Mouse (Mus musculus): ENCODE data around the gene Plekhm2.

Gene Plekhm2

GRCm38 (mm10) chr4:141628661-141629060, 36.0 kb downstream of the Plekhm2 start:
- no peak for DNase-seq

DNA sequence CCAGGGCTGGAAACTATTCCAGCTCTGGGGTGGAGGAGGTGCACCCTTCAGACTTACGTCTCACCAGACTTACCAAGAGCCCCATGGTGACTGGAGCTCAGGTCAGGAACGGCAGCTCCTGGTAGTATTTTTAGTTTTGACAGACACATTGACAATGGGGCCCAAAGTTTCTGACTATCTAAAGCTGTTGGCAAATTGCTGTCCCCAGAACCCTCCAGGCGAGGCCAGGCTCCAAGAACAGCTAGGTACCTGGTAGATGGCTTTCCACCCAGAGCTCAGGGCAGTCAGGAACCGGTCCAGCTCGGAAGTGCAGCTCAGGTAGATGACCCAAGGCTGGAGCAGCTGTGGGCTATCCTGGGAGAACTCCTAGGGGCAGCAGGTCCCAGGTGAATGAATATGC, 37.2 kb downstream of the Plekhm2 start:
- no peak for DNase-seq

- no peak for DNase-seq
Measured at GRCm38 (mm10) chr4:141625774-141626550, 38.7 kb downstream of the Plekhm2 start.

- peak; percentile 44 for DNase-seq
Measured at GRCm38 (mm10) chr4:141624983-141625773, 39.5 kb downstream of the Plekhm2 start.

- no peak for DNase-seq
Measured at GRCm38 (mm10) chr4:141624134-141624533, 40.6 kb downstream of the Plekhm2 start.

DNA sequence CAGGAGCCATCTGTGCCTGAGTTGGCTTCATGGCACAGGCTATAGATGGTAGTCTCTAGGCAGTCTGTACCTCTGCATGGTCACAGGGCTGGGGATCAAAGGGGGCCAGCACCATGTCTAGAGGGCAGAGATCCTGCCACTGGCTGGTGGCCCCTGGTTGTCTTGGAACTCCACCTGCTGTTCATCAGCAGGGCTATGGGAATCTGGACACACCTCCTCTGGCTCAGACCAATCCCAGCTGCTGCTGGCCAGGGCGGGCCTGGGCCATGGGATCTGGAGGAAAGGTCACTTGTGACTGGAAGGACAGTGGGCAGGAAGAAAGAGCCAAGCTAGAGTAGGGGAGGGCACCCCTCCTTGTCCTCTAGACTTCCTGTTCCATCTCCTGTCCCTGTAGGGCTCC, 41.0 kb downstream of the Plekhm2 start, which contains the start of gene Slc25a34:
Slc25a34 (minus strand) TSS at position 156 of the 400 bp plus-strand sequence.
- DNase-seq, result peak; percentile 21

DNA sequence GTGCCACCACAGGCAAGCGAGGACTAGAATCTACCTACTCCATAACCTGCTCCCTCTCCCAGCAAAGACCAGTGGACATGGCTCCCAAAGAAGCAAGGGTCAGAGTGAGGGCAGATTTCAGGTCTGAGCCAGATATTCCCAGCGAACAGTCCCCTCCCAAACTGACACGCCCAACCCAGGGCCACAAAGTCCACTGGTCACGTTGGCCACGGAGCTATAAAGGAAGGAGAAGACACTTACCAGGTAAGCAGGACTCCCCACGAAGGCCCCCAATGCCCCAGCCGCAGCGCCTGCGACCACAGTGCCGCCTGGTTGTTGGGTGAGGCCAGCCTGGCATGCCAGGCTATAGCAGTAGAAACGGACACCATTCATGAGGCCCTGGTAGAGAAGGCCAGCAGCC, 41.7 kb downstream of the Plekhm2 start:
- DNase-seq, result no peak

- DNase-seq, result no peak
Measured at GRCm38 (mm10) chr4:141622580-141622979, 42.1 kb downstream of the Plekhm2 start.

GRCm38 (mm10) chr4:141622091-141622490, 42.6 kb downstream of the Plekhm2 start:
- DNase-seq, result no peak

DNA sequence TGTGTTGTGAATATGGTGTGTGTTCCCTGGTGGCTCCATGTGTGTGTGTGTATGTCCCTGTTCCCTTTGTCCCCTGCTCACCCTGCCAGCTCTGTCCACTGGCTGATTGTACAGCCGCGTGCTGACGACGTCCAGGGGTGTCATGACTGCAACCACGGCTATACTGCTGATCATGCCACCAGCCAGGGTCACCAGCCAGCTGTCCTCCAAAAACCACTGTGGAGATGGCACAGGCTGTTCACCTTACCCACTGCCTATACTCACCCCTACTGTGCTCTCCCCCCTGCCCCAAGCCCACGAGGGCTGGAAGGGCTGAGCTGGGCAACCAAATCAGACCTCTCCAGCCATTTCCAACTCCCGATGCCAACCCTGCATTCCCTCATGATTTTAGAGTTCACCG, 43.4 kb downstream of the Plekhm2 start:
- no peak for DNase-seq

DNA sequence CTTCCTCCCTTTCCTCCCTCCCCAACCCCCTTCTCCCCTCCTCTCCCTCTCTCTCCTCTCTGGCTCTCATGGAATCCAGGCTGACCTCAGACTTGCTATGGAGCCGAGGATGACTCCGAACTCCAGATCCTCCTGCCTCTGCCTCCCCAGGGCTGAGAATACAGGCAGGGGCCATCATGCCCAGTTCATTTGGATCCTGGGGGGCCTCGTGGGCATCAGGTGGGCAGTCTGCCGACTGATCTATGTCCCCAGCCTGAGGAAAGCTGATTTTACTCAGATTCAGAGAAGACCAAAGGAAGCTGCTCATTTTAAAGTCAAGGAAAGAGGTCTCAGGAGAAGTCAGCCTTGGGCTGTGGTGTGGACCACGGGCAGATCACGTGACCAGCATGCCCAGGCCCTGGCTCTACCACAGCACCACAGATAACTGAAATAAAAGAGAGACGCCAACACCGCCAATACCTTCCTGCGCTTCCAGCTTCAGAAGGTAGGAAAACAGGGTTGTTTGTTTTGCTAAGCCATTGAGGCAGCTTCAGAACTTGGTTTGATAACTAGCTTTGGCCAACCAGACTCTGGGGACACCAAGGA, 45.3 kb downstream of the Plekhm2 start:
- no peak for DNase-seq

- DNase-seq, result peak; percentile 72
Measured at GRCm38 (mm10) chr4:141618565-141619243, 46.0 kb downstream of the Plekhm2 start, which contains the start of gene Tmem82. Tmem82 (minus strand) TSS chr4:141618633.

DNA sequence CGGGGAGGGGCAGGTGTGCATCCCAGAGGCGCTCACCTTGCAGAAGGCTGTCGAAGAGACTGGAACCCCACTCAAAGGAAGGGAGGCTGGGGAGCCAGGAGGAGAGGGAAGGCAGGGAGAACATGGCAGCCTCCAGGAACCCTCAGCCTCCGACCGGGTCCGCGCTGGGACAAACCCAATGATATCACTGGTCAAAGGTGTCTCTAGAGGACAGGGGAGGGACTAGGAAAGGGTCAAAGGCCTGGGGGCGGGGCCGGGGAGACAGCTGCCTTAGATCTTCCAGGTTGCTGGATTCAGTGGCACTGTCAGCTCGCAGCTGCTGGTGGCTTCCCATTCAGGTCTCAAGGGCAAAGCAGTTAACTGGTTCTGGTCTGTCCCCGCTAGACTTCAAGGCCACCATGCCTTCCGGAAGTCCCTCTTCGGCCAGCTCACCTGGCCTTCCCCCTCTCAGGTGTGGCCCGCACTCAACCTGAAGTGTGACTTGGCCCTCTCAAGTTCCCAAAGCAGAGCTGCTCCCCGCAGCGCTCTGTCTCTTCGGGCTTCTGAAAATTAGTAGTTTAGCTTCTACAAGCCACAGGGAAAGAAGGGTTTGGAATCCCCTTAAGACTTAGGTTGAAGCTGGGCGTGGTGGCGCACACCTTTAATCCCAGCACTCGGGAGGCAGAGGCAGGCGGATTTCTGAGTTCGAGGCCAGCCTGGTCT, 46.7 kb downstream of the Plekhm2 start:
- DNase-seq, result peak; percentile 52

DNA sequence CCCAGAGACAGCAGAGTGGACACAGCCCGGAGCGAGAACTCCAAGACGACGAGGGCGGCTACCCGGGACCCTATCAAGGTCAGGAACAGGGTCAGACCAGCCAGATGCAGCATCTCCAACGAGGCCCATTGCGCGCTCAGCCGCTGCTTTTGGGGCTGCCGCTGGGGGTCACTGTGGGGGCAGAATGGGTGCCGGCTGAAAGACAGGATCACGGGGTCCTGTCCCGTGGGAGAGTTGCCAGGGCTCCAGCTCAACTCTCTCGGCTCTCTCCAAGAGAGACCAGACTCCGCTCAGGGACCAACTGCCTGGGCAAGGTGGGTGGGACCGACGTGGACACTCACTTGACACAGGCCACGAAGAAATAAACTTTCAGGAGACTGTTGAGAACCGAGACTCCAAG, 47.4 kb downstream of the Plekhm2 start:
- peak; percentile 79 for DNase-seq

DNA sequence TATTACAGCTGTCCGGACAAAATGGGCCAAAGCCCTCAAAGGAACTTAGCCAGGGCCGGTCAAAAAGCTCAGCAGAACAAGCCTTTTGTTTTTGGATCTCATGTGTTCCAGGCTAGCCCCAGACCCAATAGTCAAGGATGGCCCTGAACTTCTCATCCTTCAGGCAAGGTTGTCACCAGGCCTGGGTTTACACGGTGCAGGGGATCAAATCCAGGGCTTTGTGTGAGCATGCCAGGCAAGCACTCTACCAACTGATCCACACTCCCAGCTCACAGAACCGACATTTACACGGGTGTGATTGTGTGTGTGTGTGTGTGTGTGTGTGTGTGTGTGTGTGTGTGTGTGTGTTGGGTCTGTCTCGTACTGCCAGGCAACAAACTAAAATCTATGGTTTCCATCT, 47.9 kb downstream of the Plekhm2 start:
- no peak for DNase-seq

GRCm38 (mm10) chr4:141614946-141615345, 49.8 kb downstream of the Plekhm2 start:
- no peak for DNase-seq

DNA sequence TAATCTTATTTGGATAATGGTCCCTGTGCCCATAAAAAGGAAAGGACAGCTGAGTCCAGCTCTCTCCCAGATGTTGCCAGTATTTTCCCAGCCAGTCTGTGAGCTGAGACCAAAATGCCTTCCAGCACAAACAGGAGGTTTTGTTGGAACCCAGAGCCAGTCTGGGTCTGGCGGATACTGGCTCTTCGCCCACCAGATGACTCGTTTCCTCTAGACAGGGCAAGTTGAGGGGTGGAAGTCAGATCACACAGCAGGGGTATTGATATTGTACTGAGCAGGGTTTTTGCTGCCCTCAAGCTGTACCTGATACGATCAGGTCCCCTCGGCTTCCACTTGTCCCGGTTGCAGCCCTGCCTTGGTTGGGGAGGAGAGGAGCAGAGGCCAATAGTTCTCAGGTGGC, 55.2 kb downstream of the Plekhm2 start:
- DNase-seq, result no peak

DNA sequence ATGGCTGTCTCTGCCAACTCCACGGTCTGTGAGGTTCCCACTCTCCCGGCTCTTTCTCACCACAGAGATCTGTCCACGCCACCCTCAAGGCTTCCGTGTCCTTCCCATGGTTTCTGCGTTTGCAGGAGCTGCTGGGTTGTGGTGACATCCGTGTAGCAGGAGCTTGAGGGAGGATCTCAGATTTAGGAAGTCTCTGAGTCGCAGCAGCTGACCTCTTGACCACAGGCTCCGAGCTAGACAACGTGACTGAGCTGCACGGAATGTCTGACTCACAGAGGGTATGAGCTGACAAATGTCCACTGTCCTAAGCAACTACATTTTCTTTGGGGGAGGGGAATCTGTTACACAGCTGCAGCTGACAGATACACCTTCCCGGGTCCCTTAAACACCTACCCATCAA, 58.8 kb downstream of the Plekhm2 start, which contains the start of gene Fblim1:
Fblim1 (minus strand) TSS at position 236 of the 400 bp plus-strand sequence.
- no peak for DNase-seq

- DNase-seq, result no peak
Measured at GRCm38 (mm10) chr4:141605421-141605820, 59.3 kb downstream of the Plekhm2 start.

DNA sequence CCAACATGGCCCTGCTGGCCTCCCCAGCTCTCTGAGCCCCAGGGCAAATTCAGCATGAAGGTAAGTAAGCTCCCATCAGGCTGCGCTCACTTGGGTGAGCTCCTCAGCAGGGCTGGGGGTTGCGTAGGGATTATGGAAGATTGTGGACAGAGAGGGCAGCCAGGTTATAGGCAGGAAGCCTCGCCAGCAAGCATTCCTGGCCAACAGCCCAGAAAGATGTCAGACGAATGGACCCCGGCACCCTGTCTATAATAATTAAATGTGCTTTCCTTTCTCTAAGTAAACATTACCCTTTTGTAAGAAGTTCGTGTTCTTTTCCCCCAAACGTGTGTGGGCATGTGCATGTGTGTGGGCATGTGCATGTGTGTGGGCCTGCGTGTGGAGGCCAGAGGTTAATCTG, 60.2 kb downstream of the Plekhm2 start:
- DNase-seq, result no peak

DNA sequence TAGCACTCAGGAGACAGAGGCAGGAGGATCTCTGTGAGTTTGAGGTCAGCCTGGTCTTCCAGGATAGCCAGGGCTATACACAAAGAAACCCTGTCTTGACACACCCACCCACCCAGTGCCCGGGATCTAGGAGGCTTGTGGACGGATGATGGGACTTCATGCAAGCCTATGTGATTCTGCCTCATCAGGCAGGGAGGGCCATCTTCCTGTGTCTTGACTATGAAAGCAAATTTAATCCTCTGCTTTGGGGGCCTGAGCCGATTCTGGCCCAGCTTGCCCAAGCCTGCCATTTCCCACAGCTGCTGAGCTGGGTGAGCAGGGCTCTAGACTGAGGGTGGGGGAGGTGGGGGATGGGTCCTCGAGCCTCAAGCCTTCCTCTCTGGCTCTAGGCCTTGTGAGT, 60.8 kb downstream of the Plekhm2 start:
- DNase-seq, result no peak

GRCm38 (mm10) chr4:141602523-141603223, 62.0 kb downstream of the Plekhm2 start:
- DNase-seq, result no peak
